Mouse (Mus musculus) lung, postnatal 0 days (tissue): ENCODE results near the gene Efcab5.

ENCODE experiments used
- CTCF ChIP-seq: IDR thresholded peaks from 2 replicates; pipeline ENCODE4 v1.5.1; 2016; ENCODE audit warnings: antibody characterized with exemption, mild to moderate bottlenecking
- EP300 ChIP-seq: IDR thresholded peaks from 2 replicates; pipeline ENCODE4 v1.6.1; 2016; ENCODE audit warnings: antibody characterized with exemption, mild to moderate bottlenecking, control low read depth

- TF ChIP-seq EP300, result no peak
- no peak for TF ChIP-seq CTCF
Measured at GRCm38 (mm10) chr11:77214142-77214692, 25.4 kb upstream of the Efcab5 start.
